Mouse (Mus musculus) cerebellum, adult (tissue): ENCODE measurements at regions not wholly inside any gene's neighbourhood (a gene's known extent, or its start where the extent isn't known, plus 50 kb on each side); places are given as distances from the start of the nearest gene placed in this dataset.

Experiments used
- ATAC-seq: cut with Nextera tagmentation; 2 replicates; pipeline ENCODE4 v1.9.2; 2017; ENCODE audit warnings: mild to moderate bottlenecking, moderate library complexity, mixed read lengths; ENCODE audit not compliant: insufficient number of reproducible peaks, low FRiP score, low TSS enrichment

DNA sequence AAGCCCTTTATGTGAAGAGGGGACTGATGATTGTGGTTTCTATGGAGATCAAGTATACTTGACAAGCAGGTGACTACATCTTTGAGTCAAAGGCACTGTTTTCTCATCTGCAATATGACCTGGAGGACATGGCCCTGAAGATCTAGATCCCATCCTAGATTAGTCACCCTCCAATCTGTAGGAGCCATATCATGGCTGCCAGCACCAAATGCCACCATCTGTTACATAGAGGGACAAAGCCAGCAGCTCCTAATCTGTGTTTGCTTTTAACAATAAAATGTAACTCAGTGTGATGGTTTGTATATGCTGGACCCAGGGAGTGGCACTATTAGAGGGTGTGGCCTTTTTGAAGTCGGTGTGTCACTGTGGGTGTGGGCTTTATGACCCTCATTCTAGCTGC lies 156.1 kb downstream of the Usp46 start:
- peak; percentile 94 for ATAC-seq

DNA sequence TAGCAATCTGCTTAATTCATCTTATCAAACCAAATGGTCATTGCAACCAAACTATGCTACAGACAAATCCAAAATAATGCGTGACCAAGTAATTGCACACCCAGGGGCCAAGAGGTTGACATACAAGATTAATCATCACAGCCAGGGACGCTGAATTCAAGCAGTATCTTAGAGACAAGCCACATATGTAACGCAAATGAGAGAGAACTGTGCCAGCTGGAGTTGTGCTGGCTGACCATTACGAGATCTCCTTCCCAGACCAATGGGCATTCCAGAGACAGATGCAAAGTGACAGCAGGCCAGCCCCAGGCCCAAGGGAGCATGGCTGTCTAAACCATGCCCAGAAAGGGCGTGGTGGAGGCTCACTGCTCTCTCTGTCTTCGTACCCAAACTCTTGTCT lies 155.1 kb downstream of the Usp46 start:
- no peak for ATAC-seq

DNA sequence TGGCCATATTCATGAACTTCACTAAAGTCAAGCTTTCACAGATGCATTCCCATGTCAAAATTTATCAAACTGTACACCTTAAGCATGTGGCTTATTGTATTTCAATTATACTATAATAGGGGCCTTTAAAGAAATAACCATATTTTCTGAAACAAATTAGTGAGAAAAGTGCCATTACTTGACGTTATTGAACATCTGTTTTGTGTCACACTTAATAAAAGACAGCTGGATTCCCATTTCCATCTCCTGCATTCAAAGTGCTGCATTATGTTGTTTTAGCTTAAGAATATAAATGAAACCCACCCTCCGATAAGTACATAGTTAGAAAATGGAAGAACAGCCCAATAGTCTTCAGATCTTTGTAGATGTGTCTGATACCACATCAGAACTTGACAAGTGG lies 150.2 kb downstream of the Usp46 start:
- no peak for ATAC-seq

DNA sequence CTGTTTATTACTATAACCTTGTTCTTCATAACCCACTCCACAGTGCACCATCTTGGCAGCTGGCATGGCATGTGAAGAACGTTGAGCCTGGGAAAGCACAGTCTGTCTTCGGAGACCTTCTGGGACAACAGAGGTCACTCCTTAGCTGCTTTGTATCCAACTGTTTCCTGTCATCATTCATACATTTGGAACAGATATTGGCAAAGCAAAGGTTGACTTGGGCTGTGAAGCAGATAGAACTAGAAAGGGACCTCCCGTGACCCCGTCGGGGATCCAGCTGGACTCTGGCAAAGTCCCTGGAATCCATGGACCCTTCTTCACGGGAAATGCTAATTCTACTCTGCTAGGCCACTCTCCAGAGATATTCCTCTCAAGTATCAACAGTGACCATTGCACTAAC lies 148.3 kb downstream of the Usp46 start:
- ATAC-seq: no peak

DNA sequence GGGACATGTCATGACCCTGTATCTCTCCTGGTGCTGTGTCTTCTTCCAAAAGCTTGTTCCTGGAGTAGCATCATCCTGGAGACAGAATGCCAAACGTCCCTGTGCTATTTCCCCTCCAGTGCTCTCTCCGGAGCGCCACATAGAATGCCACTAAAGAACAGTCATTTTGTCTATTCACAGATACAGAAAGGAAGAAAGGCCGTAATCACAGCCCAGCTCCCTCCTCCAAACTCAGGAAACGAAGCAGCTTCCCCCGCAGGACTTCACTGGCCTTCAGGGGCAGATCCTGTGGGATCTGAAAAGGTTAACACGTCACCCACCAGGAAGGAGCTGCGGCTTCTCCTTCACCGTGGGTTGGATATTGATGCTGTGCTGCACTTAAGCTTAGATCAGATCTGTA lies 140.7 kb downstream of the Usp46 start:
- ATAC-seq: no peak

- ATAC-seq: no peak
Observed at GRCm38 (mm10) chr5:73928691-73929090, 139.5 kb downstream of the Usp46 start.

DNA sequence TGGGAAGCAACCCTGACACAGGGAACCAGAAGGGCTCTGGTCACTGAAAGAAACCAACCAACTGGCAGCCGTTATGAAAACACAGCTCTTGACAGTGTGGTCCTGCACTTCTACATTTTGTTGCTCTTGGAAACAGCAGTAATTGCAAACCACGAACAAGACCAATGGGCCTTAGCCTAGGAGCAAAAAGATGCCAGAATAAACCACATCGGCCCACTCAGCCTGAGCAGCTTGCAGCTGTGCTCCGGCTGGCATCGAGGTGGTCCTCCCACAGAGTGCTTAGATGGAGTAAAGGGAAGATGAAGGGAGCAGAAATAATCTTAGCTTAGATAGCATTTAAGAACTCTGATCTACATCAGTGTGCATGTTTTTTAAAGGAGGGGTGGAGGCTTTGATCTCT lies 138.0 kb downstream of the Usp46 start:
- ATAC-seq: no peak

DNA sequence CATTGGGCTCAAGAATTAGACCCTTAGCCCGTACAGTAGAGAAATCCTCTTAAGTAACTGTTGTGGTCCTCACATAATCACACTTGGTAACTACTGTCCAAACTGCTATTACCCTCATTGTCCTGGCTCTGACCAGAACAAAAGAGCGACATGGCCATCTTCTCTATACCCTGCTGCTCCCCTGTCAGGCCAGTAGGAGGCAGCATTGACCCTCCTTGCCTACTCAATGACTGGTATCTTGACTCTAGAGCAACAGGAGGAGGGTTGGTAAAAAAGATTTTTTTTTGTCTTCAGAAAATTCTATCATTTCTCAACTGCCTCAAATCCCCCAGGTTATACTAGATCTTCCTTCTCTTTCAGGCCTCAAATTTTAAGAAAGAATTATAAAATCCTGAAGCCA lies 130.4 kb downstream of the Usp46 start:
- ATAC-seq: peak; percentile 67; the same call in 1 of the 2 replicates

GRCm38 (mm10) chr5:73938450-73938849 lies 129.8 kb downstream of the Usp46 start:
- ATAC-seq: no peak

GRCm38 (mm10) chr5:73942950-73943349 lies 125.3 kb downstream of the Usp46 start:
- peak; percentile 54; the same call in 1 of the 2 replicates for ATAC-seq

DNA sequence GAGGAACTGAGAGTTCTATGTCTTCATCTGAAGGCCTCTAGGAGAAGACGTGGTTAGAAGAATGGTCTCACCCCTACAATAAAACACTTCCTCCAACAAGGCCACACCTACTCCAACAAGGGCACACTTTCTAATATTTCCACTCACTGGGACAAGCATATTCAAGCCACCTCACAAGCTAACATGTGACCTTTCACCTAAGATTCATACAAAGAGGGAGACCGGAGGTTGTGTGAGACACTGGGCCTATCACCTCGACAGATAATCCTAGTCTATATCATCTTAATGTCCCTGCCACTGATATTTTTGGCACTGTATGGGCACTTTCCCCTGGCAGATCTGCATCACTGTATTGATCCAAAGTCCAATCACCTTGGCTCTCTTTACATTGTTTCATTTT lies 122.6 kb downstream of the Usp46 start:
- no peak for ATAC-seq

GRCm38 (mm10) chr5:73946164-73946563 lies 122.1 kb downstream of the Usp46 start:
- no peak for ATAC-seq

DNA sequence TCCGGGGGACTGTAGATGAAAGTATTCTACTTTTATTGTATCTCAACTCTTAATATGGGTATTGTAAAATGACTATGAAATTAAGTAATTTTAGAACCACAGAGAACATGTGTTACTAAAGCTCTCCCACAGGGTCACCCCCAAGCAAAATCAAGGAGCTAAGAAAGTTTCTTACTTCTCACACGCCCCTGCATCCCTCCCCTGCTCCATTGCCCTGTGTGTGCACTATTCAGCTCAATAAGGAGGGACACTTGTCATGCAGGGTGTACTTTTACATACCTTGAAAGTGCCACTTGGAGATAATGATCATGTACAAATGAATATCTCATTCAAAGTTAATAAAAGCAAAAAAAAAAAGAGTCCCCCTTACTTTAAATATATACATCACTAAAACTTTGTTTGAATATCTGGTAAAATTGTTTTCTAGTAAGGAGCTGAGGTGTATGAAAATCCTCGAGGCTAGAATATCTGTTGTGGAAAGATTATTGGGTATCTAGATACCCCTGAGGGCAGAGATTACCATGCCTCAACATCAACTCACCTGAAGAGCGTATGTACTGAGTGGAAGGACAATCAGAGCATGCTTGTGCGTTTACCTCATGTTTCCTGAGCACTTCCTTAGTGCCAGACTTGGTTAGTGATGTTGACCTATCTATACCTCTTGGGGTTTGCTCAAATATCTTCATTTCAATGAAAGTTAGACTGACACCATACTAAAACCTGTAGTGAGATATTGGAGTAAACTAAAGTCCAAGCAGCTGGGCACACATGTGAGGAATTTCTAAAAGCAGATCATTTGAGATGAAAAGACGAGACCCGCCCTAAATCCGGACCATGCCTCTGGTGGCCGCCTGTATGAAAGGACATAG lies 120.0 kb downstream of the Usp46 start:
- no peak for ATAC-seq
